Mouse (Mus musculus) liver, postnatal 0 days (tissue): Measurements from ENCODE around the gene Myo18a.

ENCODE experiments used
- CTCF ChIP-seq: sonication (generic); IDR thresholded peaks from 2 replicates; pipeline ENCODE4 v1.5.1; 2016; ENCODE audit warnings: antibody characterized with exemption, low read depth
- EP300 ChIP-seq: IDR thresholded peaks from 2 replicates; pipeline ENCODE4 v1.6.1; 2016; ENCODE audit warnings: antibody characterized with exemption, low read depth, mild to moderate bottlenecking

GRCm38 (mm10) chr11:77785396-77785767 is 22.3 kb downstream of the Myo18a start:
- TF ChIP-seq CTCF: no peak
- TF ChIP-seq EP300: no peak
